Mouse (Mus musculus): ENCODE data around the gene Atrnl1. TPM values are rescaled to one million over a fixed set of nuclear protein-coding genes. Genes with fewer than 3 reads are reported as not detected.
A peak's percentile ranks its signal among the peaks of the same experiment; 100 is the strongest.

The Atrnl1 gene
- total RNA-seq (2021), result 26.9 and 29.3 TPM in 2 replicates
- long read RNA-seq, full-length matches to known transcripts, result 6 of 10 reads
- long read RNA-seq, partial matches to known transcripts, result 2 of 10 reads
- long read RNA-seq, other reads (novel, unspliced or antisense), result 2 of 10 reads

DNA sequence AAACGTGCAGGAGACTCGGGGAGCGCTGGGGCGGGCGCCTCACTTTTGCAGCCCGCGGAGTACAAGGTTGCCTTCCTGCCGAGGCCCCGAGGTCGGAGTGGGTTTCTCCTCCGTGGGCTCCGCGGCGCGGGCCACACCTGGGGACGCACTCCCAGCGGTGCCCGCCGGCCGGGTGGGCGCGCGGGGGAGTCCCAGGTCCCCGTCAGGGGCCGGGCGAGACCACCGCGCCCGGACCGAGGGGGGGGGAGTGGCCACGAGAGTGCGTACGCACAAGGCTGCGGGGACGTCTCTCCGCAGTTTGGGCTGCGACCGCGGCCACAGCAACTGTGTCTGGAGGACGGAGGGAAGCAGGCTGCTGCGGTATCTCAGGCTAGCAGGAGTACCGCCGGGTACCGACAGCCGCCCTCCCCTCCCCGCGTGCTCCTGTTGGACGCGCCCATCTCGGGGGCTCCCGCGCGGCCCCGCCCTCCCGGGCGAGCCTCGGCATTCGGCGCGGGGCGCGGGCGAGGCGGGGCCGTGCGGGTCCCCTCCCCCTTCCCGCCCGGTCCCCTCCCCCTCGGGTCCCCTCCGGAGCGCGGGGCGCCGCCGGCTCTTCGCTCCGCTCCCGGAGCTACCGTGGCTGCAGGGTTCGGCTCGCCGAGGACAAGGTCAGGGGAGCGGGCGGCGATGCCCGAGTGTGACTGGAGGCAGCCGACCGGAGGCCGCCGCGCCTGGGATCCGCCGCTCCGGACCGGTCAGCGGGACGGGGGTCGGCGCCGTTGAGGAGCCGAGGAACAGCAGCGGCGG, at the start of gene Atrnl1:
Gene Atrnl1 (plus strand): TSS at position 559 of the 786 bp plus-strand sequence.
- DNase-seq, result peak; percentile 91

DNA sequence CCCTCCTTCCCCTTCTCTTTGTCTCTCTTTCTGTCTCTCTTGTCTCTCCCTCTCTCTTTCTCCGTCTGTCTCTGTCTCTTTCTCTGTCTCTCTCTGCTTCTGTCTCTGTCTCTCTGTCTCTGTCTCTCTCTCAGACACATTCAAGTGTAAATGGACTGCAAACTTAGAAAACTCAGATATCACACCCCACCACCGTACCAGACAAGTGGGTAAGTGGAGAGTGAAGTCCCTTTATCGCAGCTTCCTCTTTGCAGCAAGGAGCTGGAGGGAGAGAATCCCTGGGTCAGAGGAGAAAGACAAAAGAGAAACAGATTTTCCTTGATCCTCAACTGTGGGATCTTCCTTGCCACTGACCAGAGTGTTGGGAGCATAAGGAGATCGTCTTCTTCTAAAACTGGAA, 49.3 kb upstream of the Atrnl1 start:
- DNase-seq, result no peak

DNA sequence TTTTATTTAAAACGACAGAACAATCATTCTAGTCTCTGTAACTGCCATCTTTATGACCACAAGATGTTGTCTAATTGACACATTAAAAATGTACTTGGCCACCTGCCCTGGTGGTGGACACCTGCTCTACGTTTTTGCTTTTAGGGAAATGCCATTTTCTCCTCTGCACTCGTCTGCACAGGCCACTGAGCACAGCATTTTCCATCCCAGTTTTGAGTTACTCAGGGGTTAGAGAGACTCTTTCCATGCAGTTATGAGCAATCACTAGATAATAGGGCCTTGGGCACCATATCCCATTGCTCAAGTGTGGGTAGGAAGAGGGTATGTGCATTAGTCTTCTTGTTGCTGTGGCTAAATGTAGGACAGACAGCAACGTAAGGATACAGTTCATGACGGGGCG, 41.8 kb upstream of the Atrnl1 start:
- no peak for DNase-seq

DNA sequence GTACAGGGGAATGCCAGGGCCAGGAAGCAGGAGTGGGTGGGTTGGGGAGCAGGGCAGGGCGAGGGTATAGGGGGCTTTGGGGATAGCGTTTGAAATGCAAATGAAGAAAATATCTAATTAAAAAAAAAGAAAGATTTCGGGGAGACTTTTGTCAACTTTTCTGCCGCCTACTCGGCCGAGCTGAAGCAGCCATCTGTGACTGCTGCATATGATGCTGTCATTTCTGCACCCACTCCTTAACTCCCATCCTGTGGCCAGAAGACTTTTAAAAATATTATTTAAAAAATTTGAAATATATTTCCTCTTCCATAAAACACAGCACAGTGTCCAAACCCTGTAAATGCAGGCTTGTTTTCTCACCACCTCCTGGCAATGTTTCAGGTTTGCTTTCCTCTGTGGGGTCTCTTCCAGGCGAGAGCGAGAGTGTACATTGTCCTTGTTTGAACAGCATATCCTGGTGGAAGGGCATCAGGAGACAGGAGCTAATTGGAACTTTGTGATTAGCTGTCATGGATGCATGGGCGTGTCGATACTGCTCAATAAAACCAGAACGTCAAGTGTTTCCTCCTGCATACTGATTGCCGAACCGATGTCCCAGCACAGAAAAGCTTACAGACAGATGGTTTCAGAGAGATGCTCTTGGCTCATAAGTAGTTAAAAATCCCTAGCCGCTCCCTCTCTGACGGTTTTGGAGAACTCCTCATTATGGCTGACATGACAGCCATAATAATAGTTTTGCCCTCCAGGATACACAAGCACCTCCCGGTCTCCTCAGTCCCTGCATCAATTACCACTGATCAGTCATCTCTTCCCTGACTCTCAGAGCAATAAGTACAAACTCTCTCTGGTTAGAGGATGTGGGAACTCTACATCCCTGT, 38.2 kb upstream of the Atrnl1 start:
- DNase-seq, result no peak

DNA sequence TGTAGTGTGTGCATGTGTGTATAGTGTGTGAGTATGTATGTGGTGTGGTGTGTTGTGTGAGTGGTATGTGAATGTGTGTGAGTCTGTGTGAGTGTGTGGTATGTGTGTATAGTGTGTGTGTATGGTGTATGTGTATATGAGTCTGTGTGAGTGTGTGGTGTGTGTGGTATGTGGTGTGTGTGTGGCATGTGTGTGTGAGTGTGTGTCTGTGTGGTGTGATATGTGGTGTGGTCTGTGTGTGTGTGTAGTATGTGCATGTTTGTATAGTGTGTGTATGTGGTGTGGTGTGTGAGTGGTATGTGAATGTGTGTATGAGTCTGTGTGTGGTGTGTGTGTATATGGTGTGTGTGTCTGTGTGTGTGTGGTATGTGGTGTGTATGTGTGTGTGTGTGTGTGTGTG, 37.4 kb upstream of the Atrnl1 start:
- no peak for DNase-seq

DNA sequence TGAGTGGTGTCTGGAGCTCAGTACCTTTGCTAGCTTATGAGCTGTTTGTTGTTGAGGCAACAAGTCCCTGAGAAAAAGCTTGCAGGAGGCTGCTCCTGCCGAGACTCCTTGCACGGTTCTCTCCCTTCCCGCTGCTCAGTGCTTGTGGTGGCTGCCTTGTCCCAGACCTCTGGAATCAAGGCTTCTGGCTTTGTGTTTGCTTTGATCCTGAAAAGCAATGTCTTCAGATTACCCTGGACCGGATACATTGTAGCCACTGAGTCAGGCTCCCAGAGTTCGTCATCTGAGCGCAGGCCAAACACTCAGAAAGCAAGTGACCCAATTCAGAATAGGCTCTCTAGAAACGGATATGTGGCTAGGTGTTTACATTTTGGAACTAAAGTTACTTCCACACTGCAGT, 35.8 kb upstream of the Atrnl1 start:
- no peak for DNase-seq

DNA sequence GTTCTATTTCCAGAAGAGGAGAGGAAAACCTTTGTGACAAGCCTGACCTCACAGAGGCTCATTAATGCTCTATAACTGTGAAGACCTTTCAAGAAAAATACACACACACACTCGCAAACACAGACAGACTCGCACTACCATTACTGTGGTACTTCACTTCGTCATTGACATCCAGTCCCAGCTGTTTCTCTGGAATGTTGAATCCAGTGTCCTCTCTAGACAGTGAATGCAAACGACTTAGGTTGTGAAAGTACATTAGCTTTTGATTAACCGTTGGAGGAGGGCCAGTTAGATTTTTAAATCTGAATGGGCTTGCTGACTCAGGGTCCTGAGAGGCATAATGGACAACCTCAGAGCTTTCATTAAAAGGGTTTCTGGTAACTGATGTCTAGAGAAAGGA, 34.0 kb upstream of the Atrnl1 start:
- no peak for DNase-seq

DNA sequence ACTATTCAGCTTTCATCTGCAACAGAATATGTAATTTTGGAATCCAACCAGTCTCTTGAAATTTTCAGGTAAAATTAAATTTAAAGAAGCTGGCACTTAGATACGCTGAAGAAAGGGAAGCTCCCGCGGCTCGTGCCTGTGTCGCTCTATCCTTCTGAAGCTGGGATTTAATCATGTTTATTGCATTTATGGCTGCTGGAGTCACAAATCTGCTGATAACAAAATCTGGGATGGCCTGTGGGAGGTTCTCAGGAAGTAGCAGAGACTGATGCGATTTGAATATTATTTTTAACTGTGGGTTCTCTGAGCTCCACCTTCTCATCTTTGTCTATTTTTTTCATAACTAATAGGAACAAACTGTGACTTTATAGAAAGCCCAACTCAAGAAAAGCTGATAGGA, 33.6 kb upstream of the Atrnl1 start:
- no peak for DNase-seq

DNA sequence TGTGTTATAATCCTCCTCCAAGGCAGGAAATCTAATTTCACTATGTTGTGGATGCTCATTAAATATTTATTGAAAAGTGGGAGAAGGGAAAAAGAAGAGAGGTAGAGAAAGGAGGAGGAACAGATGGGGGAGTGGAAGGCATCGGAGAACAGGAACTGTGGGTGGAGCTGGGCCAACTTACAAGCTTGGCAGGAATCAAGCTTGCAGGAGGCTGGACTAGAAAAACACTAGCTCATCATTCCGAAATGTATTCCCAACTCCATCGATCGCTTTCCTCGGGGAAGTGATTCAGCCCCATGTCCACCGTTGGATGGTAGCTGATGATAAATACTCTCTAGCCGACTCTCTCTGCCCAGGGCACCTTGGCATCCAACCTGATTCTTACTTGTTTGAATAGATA, 29.9 kb upstream of the Atrnl1 start:
- DNase-seq, result no peak

DNA sequence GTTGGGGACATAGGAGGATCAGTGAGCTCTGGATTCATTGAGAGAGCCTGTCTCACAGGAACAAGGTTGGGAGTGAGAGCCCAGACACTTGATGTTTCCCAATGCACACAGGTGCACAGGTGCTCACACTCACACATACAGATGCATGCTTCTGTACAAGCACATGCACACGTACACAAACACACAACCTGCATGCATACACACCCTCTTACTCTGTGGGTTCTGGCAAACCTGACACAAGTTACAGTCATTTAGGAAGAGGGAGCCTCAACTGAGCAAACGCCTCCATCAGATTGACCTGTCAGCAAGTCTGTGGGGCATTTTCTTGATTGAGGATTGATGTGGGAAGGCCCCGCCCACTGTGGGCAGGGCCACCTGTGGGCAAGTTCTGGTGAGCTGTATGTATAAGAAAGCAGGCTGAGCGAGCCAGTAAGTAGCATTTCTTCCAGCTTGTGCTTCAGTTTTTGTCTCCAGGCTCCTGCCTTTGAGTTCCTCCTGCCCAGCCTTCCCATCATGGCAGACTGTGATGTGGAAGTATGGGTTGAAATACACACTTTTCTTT, 25.5 kb upstream of the Atrnl1 start:
- DNase-seq, result no peak

DNA sequence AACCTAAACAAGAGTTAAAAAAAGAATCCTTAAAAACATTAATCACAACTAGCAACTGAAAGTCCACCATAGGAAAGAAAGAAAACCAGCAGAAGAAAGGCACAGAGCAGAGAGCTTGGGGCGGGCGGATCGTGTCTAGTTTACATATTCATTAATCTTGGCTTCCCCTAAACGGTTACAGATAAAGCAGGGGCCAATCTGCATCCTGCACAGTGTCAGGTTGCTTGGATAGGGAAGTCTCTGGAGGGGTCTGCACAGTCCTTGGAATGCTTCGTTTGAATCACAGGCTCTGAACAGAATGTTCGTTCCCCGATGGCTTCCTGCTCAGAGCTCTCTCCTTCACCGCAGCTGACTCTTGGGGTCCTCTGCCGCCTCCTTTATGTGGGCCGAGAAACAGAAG, 24.7 kb upstream of the Atrnl1 start:
- no peak for DNase-seq

DNA sequence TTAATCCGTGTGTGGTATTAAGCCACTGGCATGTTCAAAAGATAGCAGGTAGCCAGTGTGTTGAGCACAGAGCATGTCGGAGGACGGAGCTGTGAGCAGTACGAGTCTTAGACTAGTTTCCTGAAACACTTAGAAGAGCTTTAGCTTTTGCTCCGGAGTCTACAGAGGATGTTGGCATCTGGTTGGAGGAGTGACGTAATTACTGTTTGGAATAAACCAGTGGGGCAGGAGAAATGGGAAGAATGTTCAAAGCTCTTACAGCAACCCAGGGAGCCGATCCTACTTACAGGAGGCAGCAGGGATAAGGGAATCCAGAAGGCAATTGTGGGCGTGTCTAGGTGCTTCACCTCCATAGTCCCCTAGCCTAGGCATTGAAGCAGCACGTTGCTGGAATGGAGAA, 21.3 kb upstream of the Atrnl1 start:
- no peak for DNase-seq

DNA sequence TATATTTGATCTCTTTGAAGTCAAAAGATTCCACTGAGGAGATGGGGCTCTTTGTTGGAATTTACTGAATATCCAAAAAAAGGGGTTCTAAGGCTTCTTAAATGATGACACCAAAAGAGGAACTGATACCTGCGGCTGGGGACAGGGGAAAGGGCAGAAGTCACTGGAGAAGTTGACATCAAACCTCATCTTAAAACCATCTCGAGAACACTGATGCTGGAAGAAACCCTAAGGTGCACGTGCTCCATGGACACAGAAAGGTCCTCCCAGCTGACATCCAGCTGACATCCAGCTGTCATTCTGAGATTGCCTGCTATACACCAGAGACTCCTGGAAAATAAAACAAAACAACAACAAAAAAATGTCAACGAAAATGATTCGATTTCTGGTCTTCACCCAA, 19.9 kb upstream of the Atrnl1 start:
- DNase-seq, result no peak

DNA sequence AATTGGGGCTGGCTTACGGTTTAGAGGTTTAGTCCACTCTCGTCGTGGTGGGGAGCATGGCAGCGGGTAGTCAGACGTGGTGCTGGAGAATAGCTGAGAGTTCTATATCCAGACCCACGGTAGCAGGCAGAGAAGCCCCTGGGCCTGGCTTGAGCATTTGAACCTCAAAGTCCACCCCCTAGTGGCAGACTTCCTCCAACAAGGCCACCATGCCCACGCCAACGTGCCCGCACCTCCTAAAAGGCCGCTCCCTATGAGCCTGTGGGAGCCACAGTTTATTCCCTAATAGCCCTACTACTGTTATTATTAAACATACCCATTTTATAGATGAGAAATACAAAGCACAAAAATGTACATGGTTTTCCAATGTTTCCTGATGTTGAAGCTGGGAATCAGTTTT, 19.2 kb upstream of the Atrnl1 start:
- no peak for DNase-seq

DNA sequence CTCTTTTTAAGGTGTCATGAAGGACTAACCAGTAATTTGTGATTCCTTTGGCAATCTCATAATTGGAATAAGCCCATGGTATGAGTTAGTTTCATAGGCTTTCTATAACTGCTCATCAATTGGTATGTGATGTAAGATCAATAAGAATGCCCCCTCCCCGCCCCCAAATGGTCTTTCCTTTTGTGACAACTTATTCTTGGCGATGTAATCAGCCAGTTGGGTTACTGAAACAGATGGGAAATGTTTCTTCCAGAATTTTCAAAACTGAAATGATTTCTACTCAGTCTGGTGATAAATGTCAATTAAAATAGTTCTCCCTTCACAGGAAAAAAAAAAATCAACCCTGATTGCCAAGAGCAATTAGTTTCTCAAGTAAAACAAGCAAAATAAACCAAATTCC, 18.5 kb upstream of the Atrnl1 start:
- DNase-seq, result no peak

DNA sequence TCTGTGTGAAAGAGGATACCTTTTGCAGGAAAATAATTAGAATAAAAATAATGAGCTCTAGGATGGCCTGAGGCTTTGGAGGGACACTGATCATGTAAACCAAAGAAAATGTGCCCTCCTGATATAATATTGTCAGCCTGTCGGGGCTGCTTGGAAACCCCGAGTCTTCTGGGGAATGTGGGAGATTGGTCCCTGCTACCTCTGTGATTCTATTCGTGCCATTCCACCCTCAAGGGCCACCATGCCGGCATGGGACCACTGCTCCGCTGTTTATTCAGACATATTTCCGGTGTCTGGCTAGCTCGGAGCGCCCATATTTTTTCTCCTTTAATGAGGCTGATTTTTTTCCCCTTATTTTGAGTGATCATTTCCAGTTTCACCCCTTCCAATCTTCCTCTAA, 11.7 kb upstream of the Atrnl1 start:
- DNase-seq, result no peak

DNA sequence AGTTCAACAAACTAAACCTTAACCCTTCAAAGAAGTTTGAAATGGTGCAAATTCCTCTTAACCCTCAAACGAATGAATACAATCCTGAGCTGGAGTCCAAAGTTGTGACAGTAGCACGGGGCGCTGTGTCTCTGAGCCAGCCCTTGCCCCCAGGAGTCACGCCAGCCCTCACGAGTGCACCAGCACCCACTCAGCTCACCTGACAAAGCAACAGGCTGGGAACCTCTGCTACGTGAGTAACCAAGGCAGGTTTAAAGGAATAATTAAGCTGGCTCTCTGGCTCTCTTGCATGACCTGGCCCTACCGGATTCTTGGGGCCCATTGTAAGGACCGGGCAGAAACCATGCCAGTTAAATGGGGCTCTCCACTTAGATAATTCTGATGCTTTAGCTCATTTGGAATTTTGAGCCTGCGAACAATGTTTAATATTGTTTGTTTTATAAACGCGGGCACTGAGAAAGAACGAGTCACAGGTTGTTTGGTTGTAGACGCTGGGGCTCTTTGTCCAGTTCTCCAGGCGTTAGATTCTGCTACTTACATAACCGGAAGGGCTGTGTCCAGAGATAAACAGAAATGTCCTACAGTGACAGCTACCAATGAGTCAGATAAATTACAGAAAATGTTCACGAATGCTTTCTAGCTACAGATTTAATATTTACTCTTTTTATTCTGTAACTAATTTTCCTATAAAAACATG, 10.5 kb upstream of the Atrnl1 start:
- no peak for DNase-seq

DNA sequence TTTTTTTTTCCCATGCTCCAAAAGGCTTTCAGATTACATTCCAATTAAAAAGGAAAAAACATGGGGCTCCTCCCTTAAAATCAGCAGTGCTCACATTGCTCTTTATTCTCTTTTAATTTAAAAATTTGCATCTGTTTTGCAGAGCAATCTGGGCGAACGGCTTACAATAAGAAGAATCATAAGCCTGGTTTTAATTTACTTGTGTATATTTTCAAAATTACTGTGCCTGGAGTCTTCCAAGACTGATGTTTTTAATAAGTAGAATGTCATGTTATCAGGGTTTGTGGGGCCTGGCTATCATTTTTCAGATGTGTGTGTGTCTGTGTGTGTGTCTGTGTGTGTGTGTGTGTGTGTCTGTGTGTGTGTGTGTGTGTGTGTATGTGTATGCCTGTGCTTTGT, 9.9 kb upstream of the Atrnl1 start:
- no peak for DNase-seq

DNA sequence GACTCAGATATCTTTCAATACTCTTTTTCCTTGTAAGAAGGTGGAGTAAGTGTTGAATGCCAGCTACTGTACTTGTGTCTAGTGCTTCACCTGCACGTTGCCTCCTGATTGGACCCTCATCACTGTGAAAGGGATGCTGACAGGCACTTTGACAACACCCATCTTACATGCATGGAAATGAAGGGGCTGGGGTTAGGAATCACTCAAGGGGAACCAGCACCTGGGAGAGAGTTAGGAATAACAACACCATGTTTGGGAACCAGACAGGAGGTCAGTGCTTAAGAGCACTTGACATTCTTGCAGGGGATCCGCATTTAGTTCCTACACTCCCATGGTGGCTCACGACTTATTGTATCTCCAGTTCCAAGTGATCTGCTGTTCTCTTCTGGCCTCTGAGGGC, 7.2 kb upstream of the Atrnl1 start:
- no peak for DNase-seq

DNA sequence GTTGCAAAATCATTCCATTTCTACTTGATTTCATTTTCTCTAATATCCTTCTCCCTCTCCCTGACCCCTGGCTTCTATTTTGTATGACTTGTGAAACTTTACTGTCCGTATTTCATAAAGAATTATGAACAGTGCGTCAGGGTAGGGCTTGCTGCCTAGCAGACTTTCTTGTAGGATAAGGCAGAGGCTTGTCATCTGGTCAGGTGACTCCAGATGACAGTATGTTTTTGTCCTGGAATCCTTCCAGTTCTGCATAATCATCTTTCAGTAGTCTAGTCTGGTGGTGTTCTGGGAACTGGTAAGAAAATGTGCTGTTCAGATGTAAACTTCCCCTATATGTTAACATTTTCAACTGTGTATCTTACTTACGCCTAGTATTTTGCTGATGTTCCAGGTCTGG, 4.9 kb upstream of the Atrnl1 start:
- DNase-seq, result no peak

DNA sequence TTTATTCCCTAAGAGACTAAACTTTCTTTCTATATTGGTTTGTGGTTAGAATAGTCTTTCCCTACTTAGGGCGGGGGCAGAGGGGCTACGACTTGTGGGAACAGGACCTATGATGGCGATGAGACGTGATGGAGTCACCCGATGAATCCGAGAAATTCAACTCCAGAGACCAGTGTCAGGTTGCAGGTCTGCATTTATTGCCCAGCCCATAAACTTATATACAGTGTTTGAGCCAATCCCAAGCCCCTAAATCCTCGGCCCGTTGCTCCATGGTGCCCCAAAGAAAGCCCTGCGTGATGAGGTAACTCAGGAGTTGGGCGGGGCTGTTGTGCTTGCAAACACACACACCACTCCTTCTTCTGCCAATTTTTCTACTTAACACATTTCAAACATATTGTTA, 4.5 kb upstream of the Atrnl1 start:
- no peak for DNase-seq

DNA sequence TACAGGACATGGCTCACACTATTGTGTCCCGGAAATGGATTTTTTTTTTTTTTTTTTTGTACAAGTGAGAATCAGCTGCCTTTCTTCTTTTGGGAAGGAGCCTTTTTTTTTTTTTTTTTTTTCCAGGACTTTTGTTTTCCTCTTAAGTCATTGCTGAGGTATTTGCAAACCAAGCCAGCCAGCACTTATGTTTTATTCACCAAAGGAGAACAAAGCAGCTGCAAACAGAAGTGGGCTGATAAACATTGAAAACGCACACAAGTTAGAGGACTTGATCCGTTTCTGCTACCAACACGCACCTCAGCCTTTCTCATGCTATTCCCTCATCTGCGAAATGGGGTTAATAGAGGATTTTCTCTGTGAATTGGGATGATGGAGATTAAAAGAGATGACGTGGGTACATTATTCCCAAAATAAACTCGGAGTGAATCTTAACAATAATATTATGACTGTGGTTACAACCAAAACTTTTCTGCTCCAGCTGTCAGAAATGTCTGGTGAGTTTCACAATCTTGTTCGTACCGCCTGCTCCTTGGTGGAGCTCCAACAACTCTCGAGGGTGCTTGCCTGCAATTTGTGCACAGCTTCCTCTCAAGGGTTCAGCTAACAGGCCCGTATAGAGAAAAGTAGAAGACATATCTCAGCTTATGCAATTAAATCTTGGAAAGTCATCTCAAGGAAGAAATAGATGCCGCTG, 1.3 kb upstream of the Atrnl1 start:
- DNase-seq, result peak; percentile 37

Data from adrenal gland, postnatal 25 days (tissue).